Mouse (Mus musculus) cortical plate, adult 2 months (tissue): ENCODE data around the gene D10Wsu102e.

ENCODE experiments used
- CTCF ChIP-seq: fragments of 200-500 bp; IDR thresholded peaks from 2 replicates; pipeline ENCODE4 v1.5.1; 2011; ENCODE audit warnings: mild to moderate bottlenecking, control low read depth, low read length; ENCODE audit not compliant: insufficient read depth; ENCODE audit errors: extremely low read depth
- POLR2A ChIP-seq: fragments of 200-500 bp; IDR thresholded peaks from 2 replicates; pipeline ENCODE4 v1.6.1; 2011; ENCODE audit warnings: mild to moderate bottlenecking, low read length, control low read depth; ENCODE audit not compliant: insufficient read depth; ENCODE audit errors: extremely low read depth

DNA sequence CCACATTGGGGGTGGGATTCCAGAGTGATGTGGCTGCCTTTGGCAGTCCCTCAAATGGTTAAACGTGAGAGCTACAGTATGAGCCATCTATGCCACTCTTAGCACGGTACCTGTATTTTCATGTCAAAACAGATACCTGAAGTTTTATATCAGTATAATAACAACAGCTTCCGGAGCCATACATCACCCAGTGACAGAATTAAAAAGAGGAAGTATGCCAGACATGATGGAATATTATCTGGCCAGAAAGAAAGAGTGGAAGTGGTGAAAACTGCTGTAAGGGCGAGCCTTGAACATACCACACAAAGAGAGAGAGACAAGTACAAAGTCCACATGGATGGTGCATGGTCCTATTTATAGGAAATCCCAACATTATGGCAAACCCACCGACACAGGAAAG lies 151.3 kb downstream of the D10Wsu102e start:
- no peak for TF ChIP-seq CTCF
- no peak for TF ChIP-seq POLR2A
